Comparison of ENCODE assay signal across 10 mouse cellular contexts in genomic region chr3:126723021-126723449, GRCm38 (mm10).
DNase-seq lines count a peak whose midpoint lies in the region; ATAC-seq lines count a peak whose summit lies in the region.
"Had no signal": no experiment of that assay in that cellular context is flagged by ENCODE, and none has a peak within 500 bp of the region (broad histone marks: within the 10 kb centered on the region; RNA-seq: fewer than 3 reads in every experiment).

No protein-coding gene starts in this region.

- peak; percentile 57; the same call in 1 of the 2 replicates for ATAC-seq in hindbrain, embryonic 15.5 days (ENCODE audit: low FRiP score, low read depth)
- no peak for ATAC-seq in hindbrain, embryonic 11.5 days (ENCODE audit: low FRiP score)

- WGBS in hindbrain, embryonic 15.5 days = 61% methylated on average over 5 of the region's 5 CpGs
- WGBS in hindbrain, embryonic 11.5 days = 82% methylated on average over 5 of the region's 5 CpGs
- WGBS in limb, embryonic 10.5 days = 92% methylated on average over 5 of the region's 5 CpGs

- H3K4me2 ChIP-seq in hindbrain, embryonic 15.5 days = no peak overlapping the region
- no peak overlapping the region for H3K4me2 ChIP-seq in hindbrain, embryonic 11.5 days (replicated peaks; ENCODE audit: low read depth, low read length)
- H3K4me2 ChIP-seq: limb, embryonic 12.5 days; midbrain, embryonic 12.5 days had no signal

- H3K4me1 ChIP-seq in hindbrain, embryonic 15.5 days (replicated peaks) = peaks cover 9% of the 10 kb centered on the region
- H3K4me1 ChIP-seq in hindbrain, embryonic 11.5 days (replicated peaks; ENCODE audit: control insufficient read depth, insufficient read depth, low read length) = no peaks in the 10 kb centered on the region
- H3K4me1 ChIP-seq in limb, embryonic 10.5 days = no peaks in the 10 kb centered on the region
- H3K4me1 ChIP-seq: limb, embryonic 12.5 days; midbrain, embryonic 12.5 days had no signal

- no peak overlapping the region for H3K9ac ChIP-seq in hindbrain, embryonic 15.5 days
- H3K9ac ChIP-seq in hindbrain, embryonic 11.5 days (ENCODE audit: low read depth, low read length) = no peak overlapping the region
- H3K9ac ChIP-seq: limb, embryonic 12.5 days; midbrain, embryonic 12.5 days had no signal

- H3K27ac ChIP-seq in hindbrain, embryonic 15.5 days (replicated peaks) = peak overlapping the region; percentile 63
- H3K27ac ChIP-seq in hindbrain, embryonic 11.5 days (ENCODE audit: low read depth, low read length) = no peak overlapping the region
- H3K27ac ChIP-seq in limb, embryonic 10.5 days = no peak overlapping the region
- H3K27ac ChIP-seq: limb, embryonic 12.5 days; midbrain, embryonic 12.5 days had no signal

- no peaks in the 10 kb centered on the region for H3K9me3 ChIP-seq in hindbrain, embryonic 15.5 days
- no peaks in the 10 kb centered on the region for H3K9me3 ChIP-seq in hindbrain, embryonic 11.5 days (ENCODE audit: control insufficient read depth, low read length)
- H3K9me3 ChIP-seq in limb, embryonic 10.5 days (replicated peaks) = no peaks in the 10 kb centered on the region
- H3K9me3 ChIP-seq: limb, embryonic 12.5 days; midbrain, embryonic 12.5 days had no signal

- H3K4me3 ChIP-seq in hindbrain, embryonic 15.5 days = no peak overlapping the region
- H3K4me3 ChIP-seq in hindbrain, embryonic 11.5 days (ENCODE audit: low read depth, low read length) = no peak overlapping the region
- H3K4me3 ChIP-seq in limb, embryonic 10.5 days = no peak overlapping the region
- H3K4me3 ChIP-seq: limb, embryonic 12.5 days; midbrain, embryonic 12.5 days had no signal

- no peaks in the 10 kb centered on the region for H3K27me3 ChIP-seq in hindbrain, embryonic 15.5 days
- H3K27me3 ChIP-seq in hindbrain, embryonic 11.5 days (ENCODE audit: control insufficient read depth, insufficient read depth, low read length) = no peaks in the 10 kb centered on the region
- no peaks in the 10 kb centered on the region for H3K27me3 ChIP-seq in limb, embryonic 10.5 days (ENCODE audit: low read depth, poor library complexity, severe bottlenecking)
- H3K27me3 ChIP-seq: limb, embryonic 12.5 days; midbrain, embryonic 12.5 days had no signal

- no peaks in the 10 kb centered on the region for H3K36me3 ChIP-seq in hindbrain, embryonic 15.5 days
- no peaks in the 10 kb centered on the region for H3K36me3 ChIP-seq in hindbrain, embryonic 11.5 days (ENCODE audit: control insufficient read depth, insufficient read depth, low read length)
- H3K36me3 ChIP-seq in limb, embryonic 10.5 days = no peaks in the 10 kb centered on the region
- H3K36me3 ChIP-seq: limb, embryonic 12.5 days; midbrain, embryonic 12.5 days had no signal

- DNase-seq in hindbrain, embryonic 11.5 days (ENCODE audit: low spot score) = no peak
- peak; percentile 92 to 93 for DNase-seq in cerebellum, postnatal 10 days
- DNase-seq in layer of hippocampus, adult 9-10 months (ENCODE audit: low spot score) = peak; percentile 57
- DNase-seq in right cerebral cortex, postnatal 10 days (ENCODE audit: low spot score in 2 of 2) = peak; percentile 69 to 72
- DNase-seq in limb, embryonic 10.5 days (ENCODE audit: low spot score) = no peak
- no peak for DNase-seq in gastrocnemius, adult 8-10 months (ENCODE audit: low spot score in 2 of 2)
- no peak for DNase-seq in adrenal gland, adult 2 months

Comparison
In these comparisons a context has a peak if more than half of its experiments do, and no peak if none do; other contexts are left out.
1. DNase-seq: peak in cerebellum, postnatal 10 days (2 of 2), layer of hippocampus, adult 9-10 months (single experiment) and right cerebral cortex, postnatal 10 days (2 of 2); none in hindbrain, embryonic 11.5 days (single experiment), limb, embryonic 10.5 days (single experiment), gastrocnemius, adult 8-10 months (0 of 2) and adrenal gland, adult 2 months (single experiment).